Mouse (Mus musculus) lung, adult 10 weeks (tissue): ENCODE data around the gene D3Ertd254e. TPM values are rescaled to one million over a fixed set of nuclear protein-coding genes. Genes with fewer than 3 reads are reported as not detected.

ENCODE experiments used
- polyA plus RNA-seq: library from polyadenylated mRNA; stranded (reverse); fragments of 350-450 nt; fragmentation: Illumina TruSeq; extraction: RNeasy Lipid Tissue Mini Kit (QIAGEN cat#74804); gene quantifications from one replicate; pipeline ENCODE4 v1.2.3, GENCODE M21; 2014; ENCODE audit warnings: low read depth, low replicate concordance; ENCODE audit not compliant: insufficient read depth

D3Ertd254e gene
- 1.8 TPM for polyA plus RNA-seq

DNA sequence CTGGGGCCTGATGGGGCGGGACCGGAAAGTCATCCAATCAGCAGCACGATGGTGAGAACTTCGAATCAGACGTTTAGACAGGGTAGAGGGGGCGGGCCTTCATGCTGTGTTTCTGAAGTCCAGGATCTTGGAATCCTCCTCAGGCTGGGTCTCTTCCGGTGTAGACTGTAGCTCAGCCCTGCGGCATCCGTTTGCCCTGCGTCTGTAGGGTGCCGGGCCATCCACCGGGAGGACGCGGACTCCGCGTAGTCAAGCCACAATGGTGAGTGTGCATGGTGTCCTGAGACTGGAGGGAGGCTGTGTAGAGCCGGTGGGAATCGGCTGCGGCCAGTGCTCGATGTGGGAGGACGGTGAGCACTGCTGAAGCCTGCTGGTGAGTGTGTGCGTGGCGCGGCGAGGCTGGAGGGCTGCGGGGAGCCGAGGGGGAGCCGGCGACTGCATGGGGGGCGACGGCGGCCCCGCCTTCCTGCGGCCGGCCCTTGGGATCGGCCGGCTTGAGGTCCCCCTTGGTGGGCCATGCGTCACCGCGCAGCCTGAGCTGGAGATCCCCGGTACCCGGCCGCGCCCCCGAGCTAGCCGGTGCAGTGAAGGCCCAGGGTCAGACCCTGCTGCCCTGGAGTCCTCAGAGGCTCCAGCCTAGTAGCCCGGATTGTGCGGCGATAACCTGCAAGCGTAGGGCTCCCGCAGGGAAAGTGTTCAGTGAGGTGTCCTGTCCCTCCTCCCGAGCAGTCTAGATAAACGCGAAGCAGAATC lies at the start of gene D3Ertd254e:
TSS of gene D3Ertd254e (plus strand) at position 84 of the 753 bp plus-strand sequence.

Other genes starting within 250 kb of the D3Ertd254e start
- 20.1 TPM for gene Dcun1d1, start 213.6 kb upstream of the D3Ertd254e start, polyA plus RNA-seq
- gene Mccc1, start 150.3 kb upstream of the D3Ertd254e start, polyA plus RNA-seq: 24.6 TPM
- gene Ccdc144b, start 97.5 kb upstream of the D3Ertd254e start, polyA plus RNA-seq: not detected
- 19.9 TPM for gene Acad9, start 85.0 kb upstream of the D3Ertd254e start, polyA plus RNA-seq
- not detected for gene Qrfpr, start 71.3 kb downstream of the D3Ertd254e start, polyA plus RNA-seq